Mouse (Mus musculus): ENCODE results near the gene Fry.
A peak's percentile ranks its signal among the peaks of the same experiment; 100 is the strongest.

Fry gene

GRCm38 (mm10) chr5:150513264-150513663 is 394.8 kb downstream of the Fry start:
- DNase-seq (ENCODE audit: low read depth in 1 of 2, low spot score in 2 of 2): no peak

GRCm38 (mm10) chr5:150514027-150514426 is 395.6 kb downstream of the Fry start:
- no peak for DNase-seq (ENCODE audit: low read depth in 1 of 2, low spot score in 2 of 2)

DNA sequence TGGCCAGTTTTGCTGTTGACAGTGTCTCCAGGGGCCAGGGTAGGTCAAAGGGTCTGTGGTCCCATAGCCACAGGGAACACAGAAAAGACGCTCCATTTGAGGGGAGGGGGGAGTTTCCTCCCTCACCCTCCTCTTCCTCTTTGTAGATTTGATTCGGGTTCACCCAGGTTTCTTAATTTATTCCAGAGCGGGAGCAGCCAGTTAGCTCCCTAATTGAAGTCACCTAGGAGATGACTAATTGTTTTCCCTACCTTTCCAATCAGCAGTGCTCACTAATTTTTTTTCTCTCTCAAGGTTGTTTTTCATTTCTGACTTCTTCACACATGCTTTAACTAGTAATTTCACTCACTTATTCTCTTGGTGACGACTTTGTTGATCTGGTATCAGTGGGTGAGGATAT is 399.6 kb downstream of the Fry start, which contains the start of gene Zar1l:
Zar1l (minus strand) TSS at position 101 of the 400 bp plus-strand sequence.
- no peak for DNase-seq (ENCODE audit: low read depth in 1 of 2, low spot score in 2 of 2)

DNA sequence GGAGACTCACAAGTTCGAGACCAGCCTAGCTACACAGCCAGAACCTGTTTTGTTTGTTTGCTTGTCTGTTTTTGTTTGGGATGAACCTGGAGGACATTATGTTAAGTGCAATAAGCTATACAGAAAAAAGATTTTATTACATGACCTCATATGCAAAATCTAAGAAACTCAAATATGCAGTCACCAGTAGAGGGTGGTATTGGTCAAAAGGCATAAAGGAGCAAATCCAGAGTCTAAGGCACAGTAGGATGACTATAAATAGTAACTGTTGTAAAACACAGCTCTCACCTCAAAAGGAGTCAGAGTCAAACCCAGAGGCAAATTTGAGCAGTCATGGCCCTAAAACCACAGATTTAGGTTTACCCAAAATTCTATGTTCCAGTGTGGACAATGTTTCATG is 401.1 kb downstream of the Fry start:
- no peak for DNase-seq (ENCODE audit: low read depth in 1 of 2, low spot score in 2 of 2)

DNA sequence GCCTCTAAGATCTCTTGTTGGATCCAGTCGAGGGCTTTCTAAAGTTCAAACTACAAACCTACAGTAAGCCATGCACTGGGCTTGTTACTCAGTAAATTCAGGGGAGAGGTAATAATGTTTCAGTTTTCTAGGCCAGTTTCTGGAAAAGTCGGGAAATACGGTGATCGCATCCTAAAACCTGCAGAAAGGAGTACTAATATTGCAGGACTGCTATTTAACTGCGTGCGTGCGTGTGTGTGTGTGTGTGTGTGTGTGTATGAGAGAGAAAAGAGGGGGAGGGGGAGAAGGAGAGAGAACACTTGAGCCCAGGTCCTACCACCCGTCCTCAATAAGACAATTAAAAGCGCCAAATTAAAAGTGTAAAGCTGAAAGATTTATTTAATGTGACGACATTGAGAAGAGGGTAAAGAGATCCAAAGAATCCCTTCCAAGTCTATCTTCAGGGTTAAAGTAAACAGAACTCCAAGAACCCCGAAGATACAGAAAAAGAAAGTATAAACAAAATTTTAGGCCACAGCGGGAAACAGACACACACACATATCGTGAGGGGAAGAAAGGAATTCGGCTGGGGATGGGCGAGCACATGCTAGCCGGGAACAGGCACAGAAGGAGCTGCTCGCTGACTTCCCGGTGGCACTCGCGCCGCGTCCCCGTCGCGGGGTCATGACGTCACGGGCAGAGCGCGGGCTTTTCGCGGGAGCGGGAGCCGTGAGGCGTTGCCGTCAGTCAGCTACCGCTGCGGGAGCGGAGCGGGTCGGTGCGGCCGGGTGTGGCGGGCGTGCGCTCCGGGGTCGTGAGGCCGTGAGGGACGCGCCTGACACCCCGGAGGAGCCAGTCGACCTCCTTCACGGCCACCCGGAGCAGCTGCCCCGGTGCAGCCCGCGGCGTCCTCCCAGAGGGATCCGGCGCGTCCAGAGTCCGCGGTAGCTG is 403.8 kb downstream of the Fry start, which contains the start of gene Brca2:
Brca2 (plus strand) TSS at position 694 of the 930 bp plus-strand sequence.
- DNase-seq (ENCODE audit: low read depth in 1 of 2, low spot score in 2 of 2): peak; percentile 71 to 83

GRCm38 (mm10) chr5:150522867-150523234 is 404.4 kb downstream of the Fry start:
- no peak for DNase-seq (ENCODE audit: low read depth in 1 of 2, low spot score in 2 of 2)

GRCm38 (mm10) chr5:150525239-150525638 is 406.8 kb downstream of the Fry start:
- no peak for DNase-seq (ENCODE audit: low read depth in 1 of 2, low spot score in 2 of 2)

GRCm38 (mm10) chr5:150541302-150541701 is 422.9 kb downstream of the Fry start:
- no peak for DNase-seq (ENCODE audit: low read depth in 1 of 2, low spot score in 2 of 2)

DNA sequence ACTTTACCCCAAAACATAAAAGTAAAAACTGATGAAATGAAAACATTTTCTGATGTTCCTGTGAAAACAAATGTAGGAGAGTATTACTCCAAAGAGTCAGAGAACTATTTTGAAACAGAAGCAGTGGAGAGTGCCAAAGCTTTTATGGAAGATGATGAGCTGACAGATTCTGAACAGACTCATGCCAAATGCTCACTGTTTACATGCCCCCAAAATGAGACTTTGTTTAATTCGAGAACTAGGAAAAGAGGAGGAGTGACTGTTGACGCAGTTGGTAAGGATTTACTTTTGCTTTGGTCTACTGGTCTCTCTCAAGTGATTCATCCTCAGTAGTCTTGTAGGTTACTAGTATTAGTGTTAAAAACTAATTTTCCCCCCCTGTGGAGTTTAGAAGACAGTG is 424.7 kb downstream of the Fry start:
- DNase-seq (ENCODE audit: low read depth in 1 of 2, low spot score in 2 of 2): no peak
